Mouse (Mus musculus) liver, postnatal 0 days (tissue): ENCODE data around the gene Ick.

ENCODE experiments used
- CTCF ChIP-seq: sonication (generic); IDR thresholded peaks from 2 replicates; pipeline ENCODE4 v1.5.1; 2016; ENCODE audit warnings: antibody characterized with exemption, low read depth
- EP300 ChIP-seq: IDR thresholded peaks from 2 replicates; pipeline ENCODE4 v1.6.1; 2016; ENCODE audit warnings: antibody characterized with exemption, low read depth, mild to moderate bottlenecking

GRCm38 (mm10) chr9:78157221-78157620 is 48.2 kb downstream of the Ick start:
- TF ChIP-seq CTCF (no peak), EP300 (no peak)
